Mouse (Mus musculus) stomach, embryonic 16.5 days (tissue): Measurements from ENCODE around the gene Gstm7. TPM values are rescaled to one million over a fixed set of nuclear protein-coding genes. Genes with fewer than 3 reads are reported as not detected.
"Not testable (repeated sequence)": the region's sequence is repeated elsewhere in the genome, so short reads cannot be mapped to it uniquely, and the experiment has no call there.

Source experiments
- ATAC-seq: fragments of 200-750 bp; cut with Nextera tagmentation; 2 replicates; pipeline ENCODE4 v1.8.0; 2017; ENCODE audit warnings: moderate number of reproducible peaks, moderate TSS enrichment; ENCODE audit not compliant: insufficient read depth, low FRiP score
- H3K27ac ChIP-seq: fragments of 300-500 bp; sonication (generic); 2 replicates; pipeline ENCODE4 v1.5.1; 2014; ENCODE audit warnings: low read length
- H3K27me3 ChIP-seq: fragments of 300-500 bp; sonication (generic); 2 replicates; pipeline ENCODE4 v1.6.1; 2014; ENCODE audit warnings: low read length, control low read depth, mixed read lengths; ENCODE audit not compliant: control insufficient read depth, insufficient read depth
- H3K36me3 ChIP-seq: fragments of 300-500 bp; sonication (generic); 2 replicates; pipeline ENCODE4 v1.6.1; 2014; ENCODE audit warnings: low read length; ENCODE audit not compliant: control insufficient read depth, insufficient read depth
- H3K4me1 ChIP-seq: fragments of 300-500 bp; sonication (generic); 2 replicates; pipeline ENCODE4 v1.6.1; 2014; ENCODE audit warnings: low read length, control low read depth, mixed read lengths; ENCODE audit not compliant: control insufficient read depth, insufficient read depth
- H3K4me2 ChIP-seq: fragments of 300-500 bp; sonication (generic); 2 replicates; pipeline ENCODE4 v1.6.1; 2014; ENCODE audit warnings: low read depth, low read length, mixed read lengths
- H3K4me3 ChIP-seq: fragments of 300-500 bp; sonication (generic); replicated peaks from 2 replicates; pipeline ENCODE4 v1.5.1; 2014; ENCODE audit warnings: mild to moderate bottlenecking, low read length
- H3K9ac ChIP-seq: fragments of 300-500 bp; sonication (generic); 2 replicates; pipeline ENCODE4 v1.6.1; 2014; ENCODE audit warnings: low read length
- H3K9me3 ChIP-seq: fragments of 300-500 bp; sonication (generic); replicated peaks from 2 replicates; pipeline ENCODE4 v1.6.1; 2016; ENCODE audit warnings: low read length, control low read depth; ENCODE audit not compliant: control insufficient read depth
- WGBS: fragments of 180-500 bp; shearing (Covaris S2); extraction: QIAGEN DNeasy Blood & Tissue Kit; methylation state at CpG from one replicate; pipeline ENCODE4 v1.1.7; 2014; 5-methylcytosine and 5-hydroxymethylcytosine counted together
- polyA plus RNA-seq: library from polyadenylated mRNA; unstranded; fragments of >200 nt; fragmentation: Nextera tagmentation; extraction: Ambion mirVana; gene quantifications from 2 replicates; pipeline ENCODE4 v1.2.1, GENCODE M21; 2015

Gene Gstm7
- polyA plus RNA-seq, 1 experiment from 2014 or later, result 24.7 TPM

- 38% methylated on average over 5 of the region's 5 CpGs for WGBS
Observed at GRCm38 (mm10) chr3:107964656-107965308, 33.2 kb upstream of the Gstm7 start.

GRCm38 (mm10) chr3:107964026-107964425 lies 32.4 kb upstream of the Gstm7 start:
- no peak for ATAC-seq
- Histone ChIP-seq H3K4me1 (no peaks in the 10 kb centered on the region; the same call in 1 of the 2 replicates), H3K36me3 (no peaks in the 10 kb centered on the region), H3K27me3 (no peaks in the 10 kb centered on the region), H3K27ac (peak overlapping the region; percentile 85), H3K9ac (no peak overlapping the region), H3K4me3 (no peak overlapping the region), H3K9me3 (no peaks in the 10 kb centered on the region), H3K4me2 (no peak overlapping the region)
- WGBS, result 77% methylated on average over 4 of the region's 4 CpGs

More at GRCm38 (mm10) chr3:107964656-107965308, 33.2 kb upstream of the Gstm7 start:
- peak overlapping the region; percentile 85 for H3K27ac ChIP-seq
- no peak overlapping the region for H3K4me3 ChIP-seq
- no peaks in the 10 kb centered on the region for H3K27me3 ChIP-seq
- H3K4me1 ChIP-seq, result no peaks in the 10 kb centered on the region; the same call in 1 of the 2 replicates
- H3K9ac ChIP-seq, result no peak overlapping the region
- H3K36me3 ChIP-seq, result no peaks in the 10 kb centered on the region
- peak; percentile 70 for ATAC-seq
- H3K9me3 ChIP-seq, result no peaks in the 10 kb centered on the region
- no peak overlapping the region for H3K4me2 ChIP-seq

DNA sequence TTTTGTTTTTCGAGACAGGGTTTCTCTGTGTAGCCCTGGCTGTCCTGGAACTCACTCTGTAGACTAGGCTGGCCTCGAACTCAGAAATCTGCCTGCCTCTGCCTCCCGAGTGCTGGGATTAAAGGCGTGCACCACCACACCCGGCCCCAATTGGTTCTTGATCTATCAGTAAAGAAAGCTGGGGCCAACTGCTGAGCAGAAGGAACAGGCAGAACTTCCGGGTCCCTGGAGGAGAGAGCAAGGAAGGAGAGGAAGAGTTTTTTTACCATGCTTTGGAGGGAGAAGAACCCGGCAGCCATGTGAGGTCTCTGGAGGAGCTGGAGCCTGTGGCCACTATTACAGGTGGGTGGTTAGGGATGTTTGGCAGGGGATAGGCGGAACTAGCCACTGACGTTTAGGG lies 23.6 kb upstream of the Gstm7 start:
- H3K4me1 ChIP-seq, H3K9ac ChIP-seq, H3K9me3 ChIP-seq, H3K27ac ChIP-seq, H3K36me3 ChIP-seq, H3K4me3 ChIP-seq, H3K4me2 ChIP-seq, H3K27me3 ChIP-seq, ATAC-seq: not testable (repeated sequence)
- 81% methylated on average over 9 of the region's 9 CpGs for WGBS

DNA sequence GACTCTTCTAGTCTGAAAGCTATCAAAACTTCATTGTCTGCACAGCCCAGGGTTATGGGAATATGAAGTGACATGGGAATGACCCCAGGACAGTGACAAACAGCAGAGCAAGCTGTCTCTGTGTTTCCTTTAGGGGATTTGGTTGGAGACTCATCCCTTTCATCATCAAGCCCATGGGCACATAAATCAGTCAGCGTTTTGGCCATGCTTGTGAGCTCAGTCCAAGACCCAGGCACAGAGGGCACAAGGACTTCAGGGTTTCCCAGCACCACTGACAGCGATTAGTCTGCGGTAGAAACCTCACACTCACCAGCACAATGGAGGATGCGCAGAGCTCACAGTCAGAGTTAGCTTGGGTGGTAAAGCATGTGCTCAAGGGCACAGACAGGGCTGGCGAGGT lies 22.3 kb upstream of the Gstm7 start:
- ATAC-seq, result no peak
- no peaks in the 10 kb centered on the region for H3K9me3 ChIP-seq
- no peaks in the 10 kb centered on the region for H3K4me1 ChIP-seq
- 75% methylated on average over 5 of the region's 5 CpGs for WGBS
- no peak overlapping the region for H3K27ac ChIP-seq
- no peaks in the 10 kb centered on the region for H3K27me3 ChIP-seq
- no peak overlapping the region for H3K9ac ChIP-seq
- H3K4me2 ChIP-seq, result no peak overlapping the region
- no peaks in the 10 kb centered on the region for H3K36me3 ChIP-seq
- H3K4me3 ChIP-seq, result no peak overlapping the region

GRCm38 (mm10) chr3:107953328-107953755 lies 21.7 kb upstream of the Gstm7 start:
- no peaks in the 10 kb centered on the region for H3K9me3 ChIP-seq
- H3K4me3 ChIP-seq, result no peak overlapping the region
- H3K4me1 ChIP-seq, result no peaks in the 10 kb centered on the region
- no peaks in the 10 kb centered on the region for H3K36me3 ChIP-seq
- no peak overlapping the region for H3K4me2 ChIP-seq
- 20% methylated on average over 6 of the region's 6 CpGs for WGBS
- no peak overlapping the region for H3K27ac ChIP-seq
- no peak overlapping the region for H3K9ac ChIP-seq
- no peaks in the 10 kb centered on the region for H3K27me3 ChIP-seq
- ATAC-seq, result peak; percentile 75; the same call in 1 of the 2 replicates

- Histone ChIP-seq H3K4me2 (no peak overlapping the region), H3K9ac (no peak overlapping the region), H3K36me3 (no peaks in the 10 kb centered on the region), H3K4me3 (no peak overlapping the region), H3K27ac (no peak overlapping the region), H3K9me3 (no peaks in the 10 kb centered on the region), H3K4me1 (no peaks in the 10 kb centered on the region), H3K27me3 (no peaks in the 10 kb centered on the region)
- 83% methylated on average over 11 of the region's 11 CpGs for WGBS
- no peak for ATAC-seq
Observed at GRCm38 (mm10) chr3:107950531-107950930, 18.9 kb upstream of the Gstm7 start.

- not testable (repeated sequence) for H3K4me2 ChIP-seq, H3K9me3 ChIP-seq, H3K27me3 ChIP-seq, H3K4me3 ChIP-seq, ATAC-seq, H3K36me3 ChIP-seq, H3K27ac ChIP-seq, H3K9ac ChIP-seq, H3K4me1 ChIP-seq
- 83% methylated on average over 1 of the region's 1 CpGs for WGBS
Observed at GRCm38 (mm10) chr3:107949461-107949860, 17.8 kb upstream of the Gstm7 start.

DNA sequence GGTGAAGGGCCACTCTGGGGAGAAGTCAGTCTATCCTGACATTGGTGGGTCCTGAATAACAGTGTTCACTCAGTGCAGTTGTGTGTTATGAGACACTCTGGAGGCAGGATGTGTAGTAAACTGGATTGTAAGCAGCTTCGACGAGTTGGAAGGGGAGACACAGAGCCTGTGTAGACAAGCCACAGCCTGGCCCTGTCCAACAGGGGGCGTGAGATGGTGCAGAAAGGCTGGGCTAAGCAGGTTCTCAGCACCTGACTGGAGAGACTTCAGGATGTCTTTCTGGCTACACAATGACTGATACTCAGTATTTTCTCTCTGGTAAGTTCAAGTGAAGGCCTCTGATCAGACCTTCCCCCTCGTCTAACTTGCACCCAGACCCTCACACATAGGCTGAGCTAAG lies 14.1 kb upstream of the Gstm7 start:
- Histone ChIP-seq H3K36me3 (no peaks in the 10 kb centered on the region), H3K27ac (no peak overlapping the region), H3K9ac (no peak overlapping the region), H3K27me3 (no peaks in the 10 kb centered on the region), H3K4me3 (no peak overlapping the region), H3K4me1 (peaks cover 5% of the 10 kb centered on the region; the same call in 1 of the 2 replicates), H3K4me2 (no peak overlapping the region), H3K9me3 (no peaks in the 10 kb centered on the region)
- 61% methylated on average over 4 of the region's 4 CpGs for WGBS
- ATAC-seq, result no peak

DNA sequence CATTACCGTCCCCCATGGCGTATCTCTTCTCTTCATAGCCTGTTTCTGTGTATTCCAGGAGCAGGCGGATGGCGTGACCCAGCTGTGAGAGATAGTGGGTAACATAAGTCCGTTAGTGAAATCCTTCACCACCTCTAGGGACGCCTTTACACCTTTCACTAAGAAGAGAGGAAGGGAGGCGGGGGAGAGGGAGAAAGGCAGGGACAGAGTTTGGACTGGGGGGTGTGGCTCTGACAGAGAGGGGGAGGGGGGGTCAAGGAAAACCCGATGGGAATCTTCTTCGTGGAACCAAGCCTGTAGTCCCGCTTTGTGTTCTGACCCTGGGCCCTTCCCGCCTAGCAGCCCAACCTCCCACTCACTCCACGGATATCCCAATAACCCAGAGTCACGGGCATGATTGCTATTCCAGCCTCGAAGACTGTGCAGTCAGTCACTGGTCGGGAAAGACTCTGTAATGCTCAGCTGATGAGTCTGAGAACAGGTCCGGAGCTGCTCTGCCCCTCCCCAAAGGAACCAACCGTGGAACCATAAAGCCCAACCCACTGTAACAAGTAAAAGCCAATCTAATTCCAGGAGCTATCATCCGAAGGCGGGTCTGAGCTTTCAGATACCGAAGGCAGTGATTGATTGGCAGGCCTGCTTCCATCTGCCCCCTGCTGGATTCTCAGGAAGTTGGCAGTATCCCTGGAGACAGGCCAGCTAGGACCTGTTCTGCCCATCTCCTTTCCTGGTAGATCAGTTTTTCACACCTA lies 11.8 kb upstream of the Gstm7 start, which contains the start of gene Gstm6:
Gene Gstm6 (minus strand): TSS at position 511 of the 752 bp plus-strand sequence.
- peak within 1 kb of the TSS; percentile 45 for H3K4me2 ChIP-seq
- H3K9me3 ChIP-seq, result no peaks in the 10 kb centered on the region
- no peaks in the 10 kb centered on the region for H3K27me3 ChIP-seq
- 20% methylated on average over 20 of the region's 20 CpGs for WGBS
- H3K27ac ChIP-seq, result no peak within 1 kb of the TSS
- H3K4me3 ChIP-seq, result 0 out of 2 replicates have a peak within 1 kb of the TSS, but pooled peaks have one; percentile 7
- ATAC-seq, result peak; percentile 73; the same call in 1 of the 2 replicates
- peaks cover 5% of the 10 kb centered on the region; the same call in 1 of the 2 replicates for H3K4me1 ChIP-seq
- H3K9ac ChIP-seq, result peak within 1 kb of the TSS; percentile 41; the same call in 1 of the 2 replicates
- H3K36me3 ChIP-seq, result no peaks in the 10 kb centered on the region
